Mouse (Mus musculus) brain, embryonic 14.5 days (tissue): ENCODE data around the gene Cacna2d4.

Experiments
- CTCF ChIP-seq: fragments of 200-500 bp; IDR thresholded peaks from 2 replicates; pipeline ENCODE4 v1.5.1; 2012; ENCODE audit warnings: inconsistent platforms, mild to moderate bottlenecking, moderate library complexity, borderline replicate concordance; ENCODE audit not compliant: insufficient read depth, insufficient read length; ENCODE audit errors: extremely low read depth
- POLR2A ChIP-seq: fragments of 200-500 bp; IDR thresholded peaks from 2 replicates; pipeline ENCODE4 v1.6.1; 2012; ENCODE audit warnings: mild to moderate bottlenecking, inconsistent platforms, borderline replicate concordance; ENCODE audit not compliant: poor library complexity, insufficient read depth, insufficient read length, severe bottlenecking; ENCODE audit errors: extremely low read depth

DNA sequence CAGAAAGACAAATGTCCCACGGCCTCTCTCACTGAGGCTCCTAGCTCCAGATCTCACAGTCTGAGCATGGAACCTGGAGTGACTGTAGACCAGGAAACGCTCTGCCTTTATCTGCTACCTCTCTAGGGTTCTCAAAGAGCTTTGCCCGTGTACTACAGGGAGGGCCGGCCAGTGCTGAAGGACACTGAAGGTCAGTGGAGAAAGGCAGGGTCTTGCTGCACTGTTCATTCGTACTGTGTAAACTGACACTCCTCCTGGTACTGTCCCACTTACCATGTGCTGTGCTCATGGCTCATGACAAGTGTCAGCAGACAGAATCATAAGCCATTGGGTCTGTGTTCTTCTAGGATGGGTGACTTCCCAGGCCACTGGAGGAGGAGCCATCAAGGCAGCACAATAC is 23.0 kb upstream of the Cacna2d4 start:
- TF ChIP-seq POLR2A (no peak), CTCF (no peak)
